Mouse (Mus musculus) kidney, postnatal 25 days (tissue): Measurements from ENCODE around the gene Postn.

ENCODE experiments used
- DNase-seq, 2 experiments: peaks; one replicate each; pipeline ENCODE4 v3.0.0; 2021; ENCODE audit warnings: mixed read lengths in 2 of 2

Gene Postn

DNA sequence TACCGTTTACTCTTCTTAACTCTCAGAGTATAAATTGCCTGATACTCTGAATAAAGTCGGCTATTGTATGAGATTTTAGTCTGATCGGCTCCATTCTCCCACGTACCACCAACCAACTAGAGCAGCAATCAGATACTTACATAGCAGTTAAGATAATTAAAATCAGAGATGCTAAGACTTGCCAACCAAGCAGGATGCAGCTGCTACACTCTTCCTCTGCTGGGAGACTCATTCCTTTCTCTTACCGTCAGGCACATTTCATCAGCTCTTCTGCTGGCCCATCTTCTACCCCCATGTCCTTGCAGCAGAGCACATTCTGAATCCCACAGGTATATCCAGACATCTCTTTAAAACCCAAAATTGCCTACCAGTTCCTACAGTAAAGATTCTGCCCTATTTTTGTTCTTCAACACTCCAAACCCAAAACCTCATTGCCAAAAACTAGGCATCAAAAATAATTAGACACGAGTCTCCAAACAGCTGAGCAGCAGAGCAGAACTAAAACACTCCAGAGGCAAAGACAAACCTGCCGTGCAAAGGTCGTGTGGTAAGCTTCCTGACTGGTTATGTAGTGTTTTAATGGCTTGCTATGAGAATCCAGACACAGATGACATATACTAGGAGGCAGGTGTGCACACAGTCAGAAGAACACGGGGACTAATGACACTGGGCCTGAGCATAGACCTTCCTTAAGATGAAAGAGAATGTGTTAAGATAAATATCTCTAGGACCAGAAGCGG lies 59.5 kb downstream of the Postn start:
- peak; percentile 42 to 50 for DNase-seq

DNA sequence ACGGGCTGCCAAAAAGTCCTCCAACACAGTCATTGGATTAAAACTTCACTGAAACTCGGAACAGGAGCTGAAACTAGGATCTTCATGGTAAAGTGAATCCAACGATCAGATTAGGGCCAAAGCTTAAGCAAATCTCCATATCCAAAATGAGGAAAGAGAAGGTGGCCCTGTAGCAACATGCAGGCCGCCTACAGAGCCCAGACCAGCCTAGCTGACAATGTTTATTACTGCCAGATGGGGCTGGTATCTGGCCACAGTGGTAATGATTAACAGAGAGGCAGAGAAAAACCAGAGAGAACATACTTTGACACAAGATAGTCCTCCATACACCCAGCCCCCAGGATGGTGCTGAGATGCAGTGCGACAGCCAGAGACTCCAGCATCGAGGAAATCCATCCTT lies 60.1 kb downstream of the Postn start:
- DNase-seq, result peak; percentile 12 to 42

DNA sequence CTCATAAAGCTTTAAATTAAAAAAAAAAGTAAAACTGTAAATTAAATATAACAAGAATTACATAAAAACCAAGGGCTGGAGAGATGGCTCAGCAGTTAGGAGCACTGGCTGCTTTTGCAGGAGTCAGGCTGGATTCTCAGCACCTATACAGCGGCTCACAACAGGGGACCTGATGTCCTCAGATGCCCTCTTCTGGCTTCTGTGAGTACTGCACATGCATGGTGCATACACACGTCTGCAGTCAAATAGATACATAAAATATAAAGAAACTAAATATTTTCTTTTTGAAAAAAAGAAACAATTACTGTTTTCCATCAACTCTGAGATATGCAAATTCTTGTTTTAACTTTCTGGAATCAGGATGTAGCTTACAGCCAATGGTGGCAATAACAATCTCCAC lies 60.8 kb downstream of the Postn start:
- peak in 1 of 2 experiments; percentile 9 for DNase-seq

DNA sequence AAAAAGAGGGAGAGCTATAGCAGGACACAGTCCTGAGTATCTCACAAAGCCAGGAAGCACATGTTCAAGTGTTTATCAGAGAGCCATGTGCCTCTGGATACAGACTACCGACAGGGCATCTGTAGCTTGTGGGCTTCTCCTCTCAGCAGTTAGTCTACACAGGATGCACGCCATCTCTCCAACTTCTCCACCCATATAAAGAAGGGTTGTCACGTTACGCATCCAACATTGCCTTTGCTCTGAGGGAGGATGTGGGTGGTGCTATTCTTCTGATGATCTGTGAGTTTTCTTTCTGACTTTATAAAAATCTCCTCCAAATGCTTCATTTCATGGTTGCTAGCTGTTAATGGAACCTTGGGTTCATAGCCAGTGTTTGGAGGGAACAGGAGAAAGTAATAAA lies 63.2 kb downstream of the Postn start:
- no peak for DNase-seq

DNA sequence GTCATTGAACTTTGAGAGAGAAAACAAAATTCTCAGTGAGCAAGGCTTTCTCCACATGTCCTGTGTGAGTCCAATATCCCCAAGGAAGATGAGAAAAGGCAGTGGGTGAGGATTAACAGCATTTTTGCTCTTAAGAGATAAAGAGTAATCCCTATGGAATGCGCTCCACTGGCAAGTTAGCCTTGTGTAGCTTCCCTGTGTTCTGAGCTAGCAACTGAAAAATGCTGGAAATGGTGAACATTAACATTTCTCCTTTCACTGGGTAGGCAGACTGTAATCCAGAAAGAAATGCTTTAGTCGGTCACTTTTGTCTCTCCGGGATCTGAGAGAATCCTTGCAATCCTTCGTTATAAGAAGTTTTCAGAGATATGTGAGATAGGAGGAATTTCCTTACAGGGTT lies 70.8 kb downstream of the Postn start:
- DNase-seq, result no peak

DNA sequence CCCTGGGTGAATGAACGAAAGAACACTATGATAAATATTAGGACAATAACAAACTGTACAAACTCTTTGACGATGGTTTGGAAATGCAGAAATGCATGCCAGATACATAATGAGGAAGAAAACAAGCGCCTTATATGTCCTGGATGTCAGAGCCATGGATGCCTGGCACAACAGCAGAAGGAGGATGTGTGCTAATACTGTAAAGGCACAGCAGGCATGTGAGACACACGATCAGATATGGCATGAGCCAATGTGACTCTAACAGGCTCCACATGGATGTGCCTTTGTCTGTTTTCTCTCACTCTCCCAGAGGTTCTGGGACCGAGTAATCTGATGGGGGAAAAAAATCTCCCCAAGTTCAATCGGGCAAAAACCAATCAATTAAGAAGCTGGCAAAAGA lies 71.3 kb downstream of the Postn start:
- no peak for DNase-seq

DNA sequence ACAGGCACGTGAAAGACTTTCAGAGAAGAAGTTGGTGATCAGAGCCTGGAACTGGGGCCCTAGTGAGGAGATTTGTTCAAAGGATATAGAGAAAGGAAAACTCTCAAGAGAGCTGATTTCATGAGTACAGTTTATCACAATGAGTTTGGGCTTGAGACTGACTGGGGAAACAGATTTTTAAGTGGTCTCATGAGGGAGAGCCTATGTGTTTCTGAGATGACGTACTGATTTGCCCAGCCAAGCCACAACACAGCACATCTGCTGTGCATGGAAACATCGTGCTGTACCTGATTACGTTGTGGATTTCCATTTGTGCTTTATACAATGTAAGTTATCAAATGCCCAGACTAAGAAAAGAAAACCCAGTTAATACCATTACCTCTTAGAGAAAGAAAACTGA lies 71.7 kb downstream of the Postn start:
- no peak for DNase-seq

DNA sequence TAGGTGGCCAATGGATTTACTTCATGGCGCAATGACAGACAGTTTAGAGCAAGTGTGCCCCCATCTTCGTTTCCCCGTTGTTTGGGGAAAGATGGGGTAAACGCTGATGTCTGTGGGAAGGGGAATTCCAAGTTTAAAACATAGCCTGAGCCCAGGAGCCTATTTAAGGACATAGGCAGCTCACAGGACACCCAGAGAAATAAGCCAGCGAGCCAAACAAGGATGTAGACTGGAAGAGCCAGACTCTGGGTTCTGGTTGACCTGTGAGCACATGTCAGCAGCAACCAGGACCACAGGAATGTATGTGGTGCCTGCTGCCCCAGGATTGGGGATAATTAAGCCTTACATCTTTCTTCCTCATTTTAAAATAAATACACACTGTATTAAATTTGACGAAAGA lies 73.7 kb downstream of the Postn start:
- no peak for DNase-seq

DNA sequence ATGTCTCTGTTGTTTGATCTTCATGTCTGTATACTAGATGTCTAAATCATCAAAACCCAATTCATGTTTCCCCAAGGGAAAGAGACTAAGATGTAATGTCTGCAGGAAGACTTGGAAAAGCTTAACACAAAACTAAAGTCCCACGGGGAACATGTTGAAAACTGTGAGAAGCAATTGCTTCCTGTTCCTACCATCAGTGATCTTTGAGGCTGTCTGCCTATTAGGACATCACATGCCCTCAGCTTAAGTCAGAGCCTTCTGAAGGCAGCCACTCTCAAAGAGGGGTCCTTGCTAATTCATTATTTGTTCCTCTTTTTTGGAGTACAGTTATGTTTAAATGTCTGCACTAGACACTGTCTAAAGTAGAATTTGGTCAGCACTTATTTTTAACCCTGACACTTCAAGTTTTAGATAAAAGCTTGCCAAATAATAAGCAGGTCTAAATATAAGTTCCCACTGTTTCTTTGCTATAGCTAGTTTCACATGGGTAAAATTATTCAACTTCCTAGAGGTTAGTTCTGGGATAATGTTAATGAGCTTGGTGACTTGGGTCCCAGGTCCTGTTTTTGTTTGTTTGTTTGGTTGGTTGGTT lies 75.6 kb downstream of the Postn start:
- no peak for DNase-seq
